Mouse (Mus musculus) liver, embryonic 16.5 days (tissue): ENCODE measurements around the gene Fdx1l. TPM values are rescaled to one million over a fixed set of nuclear protein-coding genes. Genes with fewer than 3 reads are reported as not detected.

Experiments
- ATAC-seq: fragments of 200-750 bp; cut with Nextera tagmentation; 2 replicates; pipeline ENCODE4 v1.8.0; 2017; ENCODE audit warnings: low read depth, mild to moderate bottlenecking, moderate number of reproducible peaks, moderate library complexity
- H3K27ac ChIP-seq: fragments of 300-500 bp; sonication (generic); 2 replicates; pipeline ENCODE4 v1.5.1; 2014; ENCODE audit warnings: mild to moderate bottlenecking, low read length
- H3K27me3 ChIP-seq: fragments of 300-500 bp; sonication (generic); 2 replicates; pipeline ENCODE4 v1.6.1; 2014; ENCODE audit warnings: low read depth, low read length, mixed read lengths; ENCODE audit not compliant: control insufficient read depth, insufficient read depth
- H3K36me3 ChIP-seq: fragments of 300-500 bp; sonication (generic); 2 replicates; pipeline ENCODE4 v1.6.1; 2014; ENCODE audit warnings: mild to moderate bottlenecking; ENCODE audit not compliant: control insufficient read depth, insufficient read depth
- H3K4me1 ChIP-seq: fragments of 300-500 bp; sonication (generic); 2 replicates; pipeline ENCODE4 v1.6.1; 2014; ENCODE audit warnings: low read depth, low read length, mixed read lengths; ENCODE audit not compliant: control insufficient read depth
- H3K4me2 ChIP-seq: fragments of 300-500 bp; sonication (generic); 2 replicates; pipeline ENCODE4 v1.6.1; 2014; ENCODE audit warnings: low read depth, low read length, mixed read lengths
- H3K4me3 ChIP-seq: fragments of 300-500 bp; sonication (generic); 2 replicates; pipeline ENCODE4 v1.5.1; 2014; ENCODE audit warnings: low read depth, mild to moderate bottlenecking, low read length
- H3K9ac ChIP-seq: fragments of 300-500 bp; sonication (generic); 2 replicates; pipeline ENCODE4 v1.6.1; 2014; ENCODE audit warnings: low read depth, low read length
- H3K9me3 ChIP-seq: fragments of 300-500 bp; sonication (generic); replicated peaks from 2 replicates; pipeline ENCODE4 v1.6.1; 2016; ENCODE audit warnings: low read length; ENCODE audit not compliant: control insufficient read depth
- WGBS: fragments of 180-500 bp; shearing (Covaris S2); extraction: QIAGEN DNeasy Blood & Tissue Kit; methylation state at CpG from one replicate; pipeline ENCODE4 v1.1.7; 2014; ENCODE audit not compliant: insufficient replicate concordance; 5-methylcytosine and 5-hydroxymethylcytosine counted together
- polyA plus RNA-seq: library from polyadenylated mRNA; unstranded; fragments of >200 nt; fragmentation: Nextera tagmentation; extraction: Ambion mirVana; gene quantifications from 2 replicates; pipeline ENCODE4 v1.2.1, GENCODE M21; 2015

Fdx1l gene
- 26.5 and 26.6 TPM in 2 replicates for polyA plus RNA-seq

GRCm38 (mm10) chr9:21073044-21073840, at the start of gene Fdx1l, which contains the start of gene Gm49373:
Gene Fdx1l, minus strand, starts transcription at chr9:21073614.
Gene Gm49373, minus strand, starts transcription at chr9:21073096.
- peak within 1 kb of the TSS; percentile 81 for H3K4me3 ChIP-seq
- WGBS: 2% methylated on average over 58 of the region's 58 CpGs
- H3K9me3 ChIP-seq: no peaks in the 10 kb centered on the region
- peak within 1 kb of the TSS; percentile 74 for H3K9ac ChIP-seq
- no peaks in the 10 kb centered on the region for H3K27me3 ChIP-seq
- H3K4me2 ChIP-seq: peak within 1 kb of the TSS; percentile 91
- ATAC-seq: peak; percentile 94
- peaks cover 18% of the 10 kb centered on the region for H3K4me1 ChIP-seq
- peak within 1 kb of the TSS; percentile 39 for H3K27ac ChIP-seq
- H3K36me3 ChIP-seq: peaks cover 24% of the 10 kb centered on the region

DNA sequence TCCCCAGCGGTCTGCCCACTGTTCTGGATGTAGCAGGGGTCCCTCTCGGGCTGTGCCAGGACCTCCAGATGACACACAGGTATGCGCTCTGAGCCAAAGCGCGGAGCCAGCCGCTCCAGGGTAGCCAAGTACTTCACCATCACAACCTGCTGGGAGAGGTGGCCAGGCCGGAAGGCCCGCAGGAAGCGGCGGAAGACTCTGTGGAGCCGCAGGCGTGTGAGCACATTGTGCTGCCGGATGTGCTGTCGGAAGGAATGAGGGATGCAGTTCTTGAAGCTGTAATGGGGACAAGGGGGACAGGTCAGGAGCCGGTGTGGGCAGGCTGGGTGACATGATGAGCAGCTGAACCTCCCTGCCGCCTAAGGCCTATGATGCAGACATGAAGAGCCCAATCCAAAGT, 48.1 kb upstream of the Fdx1l start:
- ATAC-seq: no peak
- peaks cover 9% of the 10 kb centered on the region for H3K36me3 ChIP-seq
- no peaks in the 10 kb centered on the region for H3K27me3 ChIP-seq

DNA sequence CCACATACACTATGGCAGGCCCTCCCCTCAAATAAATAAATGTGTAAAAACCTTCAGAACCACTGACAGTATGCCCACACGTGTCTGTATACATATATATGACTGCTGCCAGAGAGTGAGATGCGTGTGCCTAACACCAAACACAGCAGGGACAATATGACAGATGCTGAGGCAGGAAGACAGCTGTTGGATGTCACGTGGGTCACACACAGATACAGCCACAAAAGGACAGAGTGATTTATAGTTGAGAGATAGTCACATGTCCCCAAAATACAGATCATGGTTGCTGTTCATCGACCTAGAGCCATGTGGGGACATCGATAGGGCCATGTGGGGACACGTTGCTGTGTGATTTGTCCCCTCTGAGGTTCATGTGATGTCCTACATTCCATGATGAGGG, 43.7 kb upstream of the Fdx1l start:
- H3K4me3 ChIP-seq: no peak overlapping the region
- H3K4me2 ChIP-seq: no peak overlapping the region
- H3K36me3 ChIP-seq: 0 out of 2 replicates have a peak, but pooled peaks cover 3% of the 10 kb centered on the region
- no peak overlapping the region for H3K27ac ChIP-seq
- H3K27me3 ChIP-seq: no peaks in the 10 kb centered on the region
- ATAC-seq: no peak
- 62% methylated on average over 6 of the region's 6 CpGs for WGBS
- no peaks in the 10 kb centered on the region for H3K9me3 ChIP-seq
- H3K4me1 ChIP-seq: no peaks in the 10 kb centered on the region
- no peak overlapping the region for H3K9ac ChIP-seq

More for the DNA sequence above, 48.1 kb upstream of the Fdx1l start:
- Histone ChIP-seq H3K4me2 (no peak overlapping the region), H3K27ac (no peak overlapping the region), H3K9me3 (no peaks in the 10 kb centered on the region), H3K9ac (no peak overlapping the region), H3K4me1 (peaks cover 2% of the 10 kb centered on the region; the same call in 1 of the 2 replicates), H3K4me3 (no peak overlapping the region)
- 81% methylated on average over 16 of the region's 16 CpGs for WGBS

DNA sequence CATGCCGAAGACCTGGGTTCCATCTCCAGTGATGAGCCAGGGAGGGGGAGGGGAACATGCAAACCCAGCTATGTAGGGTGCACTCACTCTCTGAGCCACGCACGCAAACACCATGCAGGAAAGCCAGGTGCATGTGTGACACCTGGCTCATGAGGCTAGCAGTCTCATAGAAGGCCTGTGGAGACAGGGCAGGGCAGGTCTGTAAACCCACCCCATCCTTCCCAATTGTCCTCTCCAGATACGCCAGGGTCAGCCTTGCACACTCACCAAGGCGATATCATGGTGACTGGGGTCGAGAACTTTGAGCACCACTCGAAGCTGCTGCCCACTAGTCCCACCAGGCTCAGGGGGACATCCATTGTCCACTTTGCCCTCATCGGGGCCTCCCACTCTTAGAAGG, 41.7 kb upstream of the Fdx1l start:
- Histone ChIP-seq H3K9ac (no peak overlapping the region), H3K36me3 (no peaks in the 10 kb centered on the region), H3K4me1 (no peaks in the 10 kb centered on the region), H3K4me2 (no peak overlapping the region), H3K27me3 (no peaks in the 10 kb centered on the region), H3K4me3 (no peak overlapping the region), H3K9me3 (no peaks in the 10 kb centered on the region), H3K27ac (no peak overlapping the region)
- 77% methylated on average over 8 of the region's 8 CpGs for WGBS
- no peak for ATAC-seq

- Histone ChIP-seq H3K27ac (no peak overlapping the region), H3K9ac (no peak overlapping the region), H3K36me3 (no peaks in the 10 kb centered on the region), H3K4me3 (no peak overlapping the region), H3K4me1 (no peaks in the 10 kb centered on the region), H3K27me3 (no peaks in the 10 kb centered on the region), H3K9me3 (no peaks in the 10 kb centered on the region), H3K4me2 (no peak overlapping the region)
- WGBS: 81% methylated on average over 7 of the region's 7 CpGs
- no peak for ATAC-seq
Measured at GRCm38 (mm10) chr9:21114190-21114589, 40.8 kb upstream of the Fdx1l start.

DNA sequence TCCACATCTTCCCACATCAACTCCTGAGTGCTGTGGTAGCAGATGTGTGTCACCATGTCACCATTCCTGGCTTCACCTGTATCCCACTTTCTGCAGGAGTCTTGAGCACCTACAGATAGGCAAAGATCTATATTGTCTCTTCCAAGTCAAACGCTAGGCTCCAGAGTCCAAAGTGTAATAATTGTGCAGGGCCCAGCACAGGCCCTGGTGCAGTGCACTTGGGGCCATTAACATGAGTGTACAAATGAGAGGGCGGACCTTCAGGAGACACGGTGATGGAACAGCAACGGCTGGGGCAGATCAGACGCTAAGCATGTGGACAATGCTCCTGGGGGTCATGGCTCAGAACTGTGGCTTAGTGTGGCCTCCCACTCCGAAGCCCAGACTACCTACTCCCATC, 40.3 kb upstream of the Fdx1l start:
- H3K4me2 ChIP-seq: no peak overlapping the region
- no peak overlapping the region for H3K4me3 ChIP-seq
- no peaks in the 10 kb centered on the region for H3K9me3 ChIP-seq
- H3K9ac ChIP-seq: no peak overlapping the region
- no peak overlapping the region for H3K27ac ChIP-seq
- WGBS: 79% methylated on average over 6 of the region's 6 CpGs
- no peak for ATAC-seq
- no peaks in the 10 kb centered on the region for H3K4me1 ChIP-seq
- H3K27me3 ChIP-seq: no peaks in the 10 kb centered on the region
- H3K36me3 ChIP-seq: no peaks in the 10 kb centered on the region

- 65% methylated on average over 23 of the region's 23 CpGs for WGBS
- ATAC-seq: no peak
- H3K4me2 ChIP-seq: no peak overlapping the region
- H3K27ac ChIP-seq: no peak overlapping the region
- no peaks in the 10 kb centered on the region for H3K27me3 ChIP-seq
- H3K4me1 ChIP-seq: peaks cover 37% of the 10 kb centered on the region
- no peak overlapping the region for H3K9ac ChIP-seq
- H3K4me3 ChIP-seq: no peak overlapping the region
- no peaks in the 10 kb centered on the region for H3K36me3 ChIP-seq
- H3K9me3 ChIP-seq: no peaks in the 10 kb centered on the region
Measured at GRCm38 (mm10) chr9:21107607-21108237, 34.3 kb upstream of the Fdx1l start.

DNA sequence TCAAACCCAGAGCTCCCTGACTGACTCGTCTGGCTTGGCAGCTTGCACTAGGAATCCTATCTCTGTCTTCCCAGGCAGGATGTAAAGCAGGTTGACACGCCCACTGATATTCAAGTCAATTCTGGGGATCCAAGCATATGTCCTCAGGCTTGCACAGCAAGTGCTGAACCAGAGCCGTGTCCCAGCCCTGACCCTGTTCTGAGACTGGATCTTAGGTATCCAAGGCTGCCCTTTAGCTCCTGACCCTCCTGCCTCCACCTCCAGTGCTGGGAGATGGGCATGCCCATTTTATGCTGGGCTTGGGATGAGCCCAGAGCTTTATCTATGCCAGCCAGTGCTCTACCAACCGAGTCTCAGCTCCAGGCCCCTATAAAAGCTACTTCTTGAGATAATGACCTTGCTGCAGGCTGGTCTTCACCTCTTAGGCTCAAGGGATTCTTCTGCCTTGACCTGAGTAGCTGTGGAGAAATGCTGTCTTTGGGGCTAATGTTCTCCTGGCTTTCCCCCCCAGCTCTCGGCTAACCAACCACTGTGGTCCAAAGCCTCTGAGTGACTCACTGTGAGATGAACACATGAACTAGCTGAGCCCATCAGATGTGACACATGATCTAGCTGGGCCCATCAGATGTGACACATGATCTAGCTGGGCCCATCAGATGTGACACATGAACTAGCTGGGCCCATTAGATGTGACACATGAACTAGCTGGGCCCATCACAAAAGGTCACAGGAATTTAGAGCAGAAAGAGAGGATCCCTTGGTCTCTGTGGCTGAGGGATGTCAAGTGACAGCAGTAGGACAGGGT, 32.5 kb upstream of the Fdx1l start:
- H3K9ac ChIP-seq: peak overlapping the region; percentile 21; the same call in 1 of the 2 replicates
- peak overlapping the region; percentile 33 for H3K4me2 ChIP-seq
- no peaks in the 10 kb centered on the region for H3K27me3 ChIP-seq
- WGBS: 29% methylated on average over 5 of the region's 5 CpGs
- H3K4me1 ChIP-seq: peaks cover 37% of the 10 kb centered on the region
- no peak overlapping the region; the same call in 1 of the 2 replicates for H3K4me3 ChIP-seq
- H3K27ac ChIP-seq: peak overlapping the region; percentile 85
- peak; percentile 86 for ATAC-seq
- H3K36me3 ChIP-seq: no peaks in the 10 kb centered on the region
- H3K9me3 ChIP-seq: no peaks in the 10 kb centered on the region
